Mouse (Mus musculus) midbrain, embryonic 13.5 days (tissue): ENCODE measurements around the gene Glis1. TPM values are rescaled to one million over a fixed set of nuclear protein-coding genes. Genes with fewer than 3 reads are reported as not detected.

Source experiments
- ATAC-seq: fragments of 200-750 bp; cut with Nextera tagmentation; 2 replicates; pipeline ENCODE4 v1.8.0; 2017; ENCODE audit warnings: mild to moderate bottlenecking, moderate TSS enrichment, moderate library complexity
- H3K27ac ChIP-seq: fragments of 300-500 bp; sonication (generic); 2 replicates; pipeline ENCODE4 v1.5.1; 2015; ENCODE audit warnings: inconsistent platforms, mild to moderate bottlenecking, moderate library complexity
- H3K27me3 ChIP-seq: fragments of 300-500 bp; sonication (generic); 2 replicates; pipeline ENCODE4 v1.6.1; 2015; ENCODE audit warnings: mild to moderate bottlenecking, inconsistent platforms
- H3K36me3 ChIP-seq: fragments of 300-500 bp; sonication (generic); 2 replicates; pipeline ENCODE4 v1.6.1; 2015; ENCODE audit warnings: mild to moderate bottlenecking, inconsistent platforms
- H3K4me1 ChIP-seq: fragments of 300-500 bp; sonication (generic); replicated peaks from 2 replicates; pipeline ENCODE4 v1.6.1; 2015; ENCODE audit warnings: inconsistent platforms
- H3K4me2 ChIP-seq: fragments of 300-500 bp; sonication (generic); replicated peaks from 2 replicates; pipeline ENCODE4 v1.6.1; 2015; ENCODE audit warnings: moderate library complexity, mild to moderate bottlenecking, inconsistent platforms
- H3K4me3 ChIP-seq: fragments of 300-500 bp; sonication (generic); replicated peaks from 2 replicates; pipeline ENCODE4 v1.5.1; 2015; ENCODE audit warnings: mild to moderate bottlenecking, inconsistent platforms
- H3K9ac ChIP-seq: fragments of 300-500 bp; sonication (generic); replicated peaks from 2 replicates; pipeline ENCODE4 v1.6.1; 2015; ENCODE audit warnings: mild to moderate bottlenecking, inconsistent platforms
- H3K9me3 ChIP-seq: fragments of 300-500 bp; sonication (generic); 2 replicates; pipeline ENCODE4 v1.6.1; 2016; ENCODE audit warnings: mild to moderate bottlenecking, inconsistent platforms
- WGBS: fragments of 180-500 bp; shearing (Covaris S2); methylation state at CpG from one replicate; pipeline ENCODE4 v1.1.7; 2015; 5-methylcytosine and 5-hydroxymethylcytosine counted together
- polyA plus RNA-seq: library from polyadenylated mRNA; unstranded; fragments of >200 nt; fragmentation: Nextera tagmentation; extraction: Ambion mirVana; gene quantifications from 2 replicates; pipeline ENCODE4 v1.2.1, GENCODE M21; 2015

Gene Glis1
- polyA plus RNA-seq, result 1.0 and 1.5 TPM in 2 replicates

- peak within 1 kb of the TSS; percentile 61 for H3K4me3 ChIP-seq
- no peaks in the 10 kb centered on the region for H3K36me3 ChIP-seq
- H3K4me1 ChIP-seq, result peaks cover 21% of the 10 kb centered on the region
- H3K9ac ChIP-seq, result peak within 1 kb of the TSS; percentile 76
- H3K4me2 ChIP-seq, result peak within 1 kb of the TSS; percentile 96
- H3K27ac ChIP-seq, result no peak within 1 kb of the TSS
- peak; percentile 88 for ATAC-seq
- peaks cover 72% of the 10 kb centered on the region for H3K27me3 ChIP-seq
- no peaks in the 10 kb centered on the region for H3K9me3 ChIP-seq
- under 1% methylated on average over 105 of the region's 112 CpGs for WGBS
Measured at GRCm38 (mm10) chr4:107434356-107435237, at the start of gene Glis1. TSS of gene Glis1 (plus strand) at chr4:107434591.

GRCm38 (mm10) chr4:107387038-107387437 is 47.4 kb upstream of the Glis1 start:
- H3K27me3 ChIP-seq, result no peaks in the 10 kb centered on the region
- H3K9me3 ChIP-seq, result no peaks in the 10 kb centered on the region
- no peak for ATAC-seq
- H3K27ac ChIP-seq, result no peak overlapping the region
- H3K4me2 ChIP-seq, result no peak overlapping the region
- no peak overlapping the region for H3K9ac ChIP-seq
- 96% methylated on average over 4 of the region's 4 CpGs for WGBS
- H3K4me1 ChIP-seq, result no peaks in the 10 kb centered on the region
- peaks cover 75% of the 10 kb centered on the region for H3K36me3 ChIP-seq
- H3K4me3 ChIP-seq, result no peak overlapping the region

GRCm38 (mm10) chr4:107387465-107387864 is 46.9 kb upstream of the Glis1 start:
- ATAC-seq, result no peak
- H3K9ac ChIP-seq, result no peak overlapping the region

GRCm38 (mm10) chr4:107388291-107388690 is 46.1 kb upstream of the Glis1 start:
- H3K27me3 ChIP-seq, result no peaks in the 10 kb centered on the region
- H3K4me2 ChIP-seq, result no peak overlapping the region
- 98% methylated on average over 2 of the region's 2 CpGs for WGBS
- no peak overlapping the region for H3K27ac ChIP-seq
- no peaks in the 10 kb centered on the region for H3K9me3 ChIP-seq
- no peak overlapping the region for H3K4me3 ChIP-seq
- H3K9ac ChIP-seq, result no peak overlapping the region
- no peak for ATAC-seq
- peaks cover 76% of the 10 kb centered on the region for H3K36me3 ChIP-seq
- no peaks in the 10 kb centered on the region for H3K4me1 ChIP-seq

More at GRCm38 (mm10) chr4:107387465-107387864, 46.9 kb upstream of the Glis1 start:
- peaks cover 77% of the 10 kb centered on the region for H3K36me3 ChIP-seq
- no peak overlapping the region for H3K4me2 ChIP-seq
- H3K4me1 ChIP-seq, result no peaks in the 10 kb centered on the region
- H3K9me3 ChIP-seq, result no peaks in the 10 kb centered on the region
- H3K27me3 ChIP-seq, result no peaks in the 10 kb centered on the region
- no peak overlapping the region for H3K27ac ChIP-seq
- no peak overlapping the region for H3K4me3 ChIP-seq
- WGBS, result 89% methylated on average over 8 of the region's 8 CpGs

- H3K27ac ChIP-seq, result no peak overlapping the region
- 94% methylated on average over 3 of the region's 3 CpGs for WGBS
- no peak overlapping the region for H3K4me3 ChIP-seq
- no peak overlapping the region for H3K9ac ChIP-seq
- no peak for ATAC-seq
- peaks cover 81% of the 10 kb centered on the region for H3K36me3 ChIP-seq
- no peak overlapping the region for H3K4me2 ChIP-seq
- no peaks in the 10 kb centered on the region for H3K9me3 ChIP-seq
- no peaks in the 10 kb centered on the region for H3K27me3 ChIP-seq
- no peaks in the 10 kb centered on the region for H3K4me1 ChIP-seq
Measured at GRCm38 (mm10) chr4:107389345-107389744, 45.0 kb upstream of the Glis1 start.

- no peak for ATAC-seq
- Histone ChIP-seq H3K4me1 (no peaks in the 10 kb centered on the region), H3K9ac (no peak overlapping the region), H3K4me2 (no peak overlapping the region), H3K36me3 (peaks cover 70% of the 10 kb centered on the region), H3K27ac (no peak overlapping the region), H3K4me3 (no peak overlapping the region), H3K9me3 (no peaks in the 10 kb centered on the region), H3K27me3 (no peaks in the 10 kb centered on the region)
- WGBS, result 97% methylated on average over 2 of the region's 2 CpGs
Measured at GRCm38 (mm10) chr4:107393771-107394170, 40.6 kb upstream of the Glis1 start.

GRCm38 (mm10) chr4:107420202-107420601 is 14.2 kb upstream of the Glis1 start:
- Histone ChIP-seq H3K4me1 (peaks cover 9% of the 10 kb centered on the region), H3K36me3 (peaks cover 14% of the 10 kb centered on the region), H3K9ac (no peak overlapping the region), H3K4me2 (no peak overlapping the region), H3K4me3 (no peak overlapping the region), H3K27me3 (peaks cover 9% of the 10 kb centered on the region), H3K27ac (no peak overlapping the region), H3K9me3 (no peaks in the 10 kb centered on the region)
- WGBS, result 87% methylated on average over 4 of the region's 4 CpGs
- no peak for ATAC-seq

- no peak overlapping the region for H3K9ac ChIP-seq
- H3K36me3 ChIP-seq, result peaks cover 10% of the 10 kb centered on the region; the same call in 1 of the 2 replicates
- no peak overlapping the region; the same call in 1 of the 2 replicates for H3K4me3 ChIP-seq
- peaks cover 9% of the 10 kb centered on the region for H3K4me1 ChIP-seq
- H3K4me2 ChIP-seq, result peak overlapping the region; percentile 41
- peaks cover 9% of the 10 kb centered on the region for H3K27me3 ChIP-seq
- WGBS, result 4% methylated on average over 14 of the region's 14 CpGs
- H3K27ac ChIP-seq, result no peak overlapping the region
- no peaks in the 10 kb centered on the region for H3K9me3 ChIP-seq
- ATAC-seq, result no peak
Measured at GRCm38 (mm10) chr4:107421711-107422110, 12.7 kb upstream of the Glis1 start.

- peaks cover 9% of the 10 kb centered on the region for H3K27me3 ChIP-seq
- peaks cover 7% of the 10 kb centered on the region; the same call in 1 of the 2 replicates for H3K36me3 ChIP-seq
- H3K4me2 ChIP-seq, result 0 out of 2 replicates have a peak overlapping the region, but pooled peaks have one; percentile 41
- peaks cover 9% of the 10 kb centered on the region for H3K4me1 ChIP-seq
- H3K27ac ChIP-seq, result no peak overlapping the region
- no peaks in the 10 kb centered on the region for H3K9me3 ChIP-seq
- ATAC-seq, result 0 out of 2 replicates have a peak, but pooled peaks have one; percentile 56
- no peak overlapping the region for H3K9ac ChIP-seq
- WGBS, result 19% methylated on average over 6 of the region's 6 CpGs
- no peak overlapping the region for H3K4me3 ChIP-seq
Measured at GRCm38 (mm10) chr4:107422176-107422575, 12.2 kb upstream of the Glis1 start.

GRCm38 (mm10) chr4:107425616-107426015 is 8.8 kb upstream of the Glis1 start:
- WGBS, result 94% methylated on average over 12 of the region's 12 CpGs
- no peak for ATAC-seq
- no peaks in the 10 kb centered on the region for H3K36me3 ChIP-seq
- no peak overlapping the region for H3K27ac ChIP-seq
- peaks cover 6% of the 10 kb centered on the region for H3K27me3 ChIP-seq
- H3K4me3 ChIP-seq, result no peak overlapping the region
- H3K4me1 ChIP-seq, result peaks cover 9% of the 10 kb centered on the region
- no peak overlapping the region for H3K9ac ChIP-seq
- H3K9me3 ChIP-seq, result no peaks in the 10 kb centered on the region
- H3K4me2 ChIP-seq, result no peak overlapping the region

- ATAC-seq, result no peak
- H3K9ac ChIP-seq, result no peak overlapping the region
- peaks cover 4% of the 10 kb centered on the region for H3K4me1 ChIP-seq
- peaks cover under 1% of the 10 kb centered on the region; the same call in 1 of the 2 replicates for H3K27me3 ChIP-seq
- no peaks in the 10 kb centered on the region for H3K9me3 ChIP-seq
- no peaks in the 10 kb centered on the region for H3K36me3 ChIP-seq
- no peak overlapping the region for H3K27ac ChIP-seq
- H3K4me3 ChIP-seq, result no peak overlapping the region
- H3K4me2 ChIP-seq, result no peak overlapping the region
- 89% methylated on average over 9 of the region's 9 CpGs for WGBS
Measured at GRCm38 (mm10) chr4:107426631-107427030, 7.8 kb upstream of the Glis1 start.

- ATAC-seq, result no peak
- 90% methylated on average over 5 of the region's 5 CpGs for WGBS
- no peak overlapping the region for H3K9ac ChIP-seq
- H3K9me3 ChIP-seq, result no peaks in the 10 kb centered on the region
- H3K27ac ChIP-seq, result no peak overlapping the region
- H3K36me3 ChIP-seq, result no peaks in the 10 kb centered on the region
- H3K4me3 ChIP-seq, result no peak overlapping the region
- no peak overlapping the region for H3K4me2 ChIP-seq
- H3K27me3 ChIP-seq, result peaks cover 54% of the 10 kb centered on the region
- H3K4me1 ChIP-seq, result peaks cover 21% of the 10 kb centered on the region
Measured at GRCm38 (mm10) chr4:107432717-107433116, 1.7 kb upstream of the Glis1 start.
